Mouse (Mus musculus) kidney, adult 2 months (tissue): ENCODE data around the gene B3glct.

Experiments
- CTCF ChIP-seq: fragments of 200-500 bp; conservative IDR thresholded peaks from 2 replicates; pipeline ENCODE4 v1.5.1; 2011; ENCODE audit warnings: low read depth, mild to moderate bottlenecking, control low read depth, low read length, moderate library complexity, mixed read lengths; ENCODE audit not compliant: insufficient read depth, insufficient read length
- POLR2A ChIP-seq: fragments of 200-500 bp; IDR thresholded peaks from one replicate; pipeline ENCODE4 v1.6.1; 2011; ENCODE audit warnings: low read depth, low read length, control low read depth

DNA sequence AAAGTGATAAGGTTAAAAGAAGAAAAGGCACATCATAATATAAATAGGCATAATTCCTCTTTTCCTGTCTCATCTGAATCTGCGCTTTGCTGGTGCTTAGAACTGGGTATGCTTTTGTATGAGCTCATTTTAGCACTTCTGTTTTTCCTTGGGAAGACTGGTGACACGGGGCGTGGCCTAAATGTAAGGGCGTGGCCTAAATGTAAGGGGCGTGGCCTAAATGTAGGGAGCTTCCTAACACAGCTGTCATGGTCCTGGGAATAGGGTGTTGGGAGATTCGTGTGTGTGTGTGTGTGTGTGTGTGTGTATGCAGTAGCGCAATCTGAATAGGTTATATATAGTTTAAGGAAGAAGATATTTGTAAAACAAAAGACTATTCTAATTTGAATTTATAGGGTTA, 62.1 kb downstream of the B3glct start:
- TF ChIP-seq CTCF (no peak), POLR2A (no peak)
